Mouse (Mus musculus) stomach, postnatal 0 days (tissue): Measurements from ENCODE around the gene Gadd45g.

Source experiments
- CTCF ChIP-seq: IDR thresholded peaks from 2 replicates; pipeline ENCODE4 v1.5.1; 2016; ENCODE audit warnings: antibody characterized with exemption, low read depth, mild to moderate bottlenecking, moderate library complexity
- EP300 ChIP-seq: optimal IDR thresholded peaks from 2 replicates; pipeline ENCODE3; 2016; ENCODE audit warnings: antibody characterized with exemption

DNA sequence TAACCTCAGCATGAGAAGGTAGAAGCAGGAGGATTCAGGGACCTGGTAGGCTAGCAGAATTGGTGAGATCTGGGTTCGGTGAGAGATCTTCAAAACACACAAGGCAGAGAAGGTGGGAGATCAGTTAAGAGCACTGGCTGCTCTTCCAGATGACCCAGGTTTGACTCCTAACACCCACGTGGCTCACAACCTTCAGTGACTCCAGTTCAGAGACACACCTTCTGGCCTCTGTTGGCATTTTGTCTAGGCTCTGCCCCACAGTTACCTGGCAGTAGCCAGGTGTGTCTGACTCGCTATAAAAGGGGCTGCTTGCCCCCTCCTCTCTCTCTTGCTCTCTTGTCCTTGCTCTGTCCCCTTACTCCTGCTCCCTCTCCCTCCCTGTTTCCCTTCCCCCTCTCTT lies 24.5 kb upstream of the Gadd45g start:
- no peak for TF ChIP-seq CTCF
- TF ChIP-seq EP300, result no peak
